Mouse (Mus musculus): ENCODE measurements around the gene Polr2e. TPM values are rescaled to one million over a fixed set of nuclear protein-coding genes. Genes with fewer than 3 reads are reported as not detected.

Polr2e gene
- polyA plus RNA-seq, 1 experiment from 2014 or later = 212 TPM

- Histone ChIP-seq H3K4me2 (ENCODE audit: low read depth, low read length) (no peak overlapping the region), H3K9me3 (ENCODE audit: control insufficient read depth, low read length) (no peaks in the 10 kb centered on the region), H3K4me3 (ENCODE audit: low read length) (no peak overlapping the region), H3K27ac (ENCODE audit: low read length) (no peak overlapping the region), H3K36me3 (ENCODE audit: control insufficient read depth, insufficient read depth, low read length) (no peaks in the 10 kb centered on the region), H3K4me1 (ENCODE audit: control insufficient read depth, insufficient read depth, low read length) (peaks cover 27% of the 10 kb centered on the region), H3K9ac (ENCODE audit: low read depth, low read length) (no peak overlapping the region), H3K27me3 (replicated peaks; ENCODE audit: control insufficient read depth, insufficient read depth, low read length) (no peaks in the 10 kb centered on the region)
- ATAC-seq = no peak
- 75% methylated on average over 5 of the region's 5 CpGs for WGBS
Measured at GRCm38 (mm10) chr10:80023758-80024157, 15.8 kb downstream of the Polr2e start.

GRCm38 (mm10) chr10:80022806-80023205, 16.8 kb downstream of the Polr2e start:
- ATAC-seq = no peak
- H3K4me3 ChIP-seq (ENCODE audit: low read length) = no peak overlapping the region
- no peaks in the 10 kb centered on the region for H3K36me3 ChIP-seq (ENCODE audit: control insufficient read depth, insufficient read depth, low read length)
- no peak overlapping the region for H3K27ac ChIP-seq (ENCODE audit: low read length)
- H3K9me3 ChIP-seq (ENCODE audit: control insufficient read depth, low read length) = no peaks in the 10 kb centered on the region
- H3K4me1 ChIP-seq (ENCODE audit: control insufficient read depth, insufficient read depth, low read length) = peaks cover 26% of the 10 kb centered on the region
- no peaks in the 10 kb centered on the region for H3K27me3 ChIP-seq (replicated peaks; ENCODE audit: control insufficient read depth, insufficient read depth, low read length)
- WGBS = 97% methylated on average over 8 of the region's 8 CpGs
- no peak overlapping the region for H3K4me2 ChIP-seq (ENCODE audit: low read depth, low read length)
- H3K9ac ChIP-seq (ENCODE audit: low read depth, low read length) = no peak overlapping the region

GRCm38 (mm10) chr10:80022164-80022563, 17.4 kb downstream of the Polr2e start:
- 94% methylated on average over 12 of the region's 12 CpGs for WGBS

GRCm38 (mm10) chr10:80021320-80021641, 18.3 kb downstream of the Polr2e start:
- no peaks in the 10 kb centered on the region for H3K9me3 ChIP-seq (ENCODE audit: control insufficient read depth, low read length)
- 83% methylated on average over 13 of the region's 13 CpGs for WGBS
- no peak for ATAC-seq
- H3K36me3 ChIP-seq (ENCODE audit: control insufficient read depth, insufficient read depth, low read length) = no peaks in the 10 kb centered on the region
- H3K27ac ChIP-seq (ENCODE audit: low read length) = no peak overlapping the region
- H3K27me3 ChIP-seq (replicated peaks; ENCODE audit: control insufficient read depth, insufficient read depth, low read length) = no peaks in the 10 kb centered on the region
- H3K4me2 ChIP-seq (ENCODE audit: low read depth, low read length) = no peak overlapping the region
- no peak overlapping the region for H3K4me3 ChIP-seq (ENCODE audit: low read length)
- H3K9ac ChIP-seq (ENCODE audit: low read depth, low read length) = no peak overlapping the region
- H3K4me1 ChIP-seq (ENCODE audit: control insufficient read depth, insufficient read depth, low read length) = peaks cover 22% of the 10 kb centered on the region

More at GRCm38 (mm10) chr10:80022164-80022563, 17.4 kb downstream of the Polr2e start:
- no peak overlapping the region for H3K9ac ChIP-seq (ENCODE audit: low read depth, low read length)
- no peak overlapping the region for H3K4me2 ChIP-seq (ENCODE audit: low read depth, low read length)
- peaks cover 22% of the 10 kb centered on the region for H3K4me1 ChIP-seq (ENCODE audit: control insufficient read depth, insufficient read depth, low read length)
- no peak overlapping the region for H3K4me3 ChIP-seq (ENCODE audit: low read length)
- no peak overlapping the region for H3K27ac ChIP-seq (ENCODE audit: low read length)
- H3K36me3 ChIP-seq (ENCODE audit: control insufficient read depth, insufficient read depth, low read length) = no peaks in the 10 kb centered on the region
- no peaks in the 10 kb centered on the region for H3K9me3 ChIP-seq (ENCODE audit: control insufficient read depth, low read length)
- H3K27me3 ChIP-seq (replicated peaks; ENCODE audit: control insufficient read depth, insufficient read depth, low read length) = no peaks in the 10 kb centered on the region
- no peak for ATAC-seq

DNA sequence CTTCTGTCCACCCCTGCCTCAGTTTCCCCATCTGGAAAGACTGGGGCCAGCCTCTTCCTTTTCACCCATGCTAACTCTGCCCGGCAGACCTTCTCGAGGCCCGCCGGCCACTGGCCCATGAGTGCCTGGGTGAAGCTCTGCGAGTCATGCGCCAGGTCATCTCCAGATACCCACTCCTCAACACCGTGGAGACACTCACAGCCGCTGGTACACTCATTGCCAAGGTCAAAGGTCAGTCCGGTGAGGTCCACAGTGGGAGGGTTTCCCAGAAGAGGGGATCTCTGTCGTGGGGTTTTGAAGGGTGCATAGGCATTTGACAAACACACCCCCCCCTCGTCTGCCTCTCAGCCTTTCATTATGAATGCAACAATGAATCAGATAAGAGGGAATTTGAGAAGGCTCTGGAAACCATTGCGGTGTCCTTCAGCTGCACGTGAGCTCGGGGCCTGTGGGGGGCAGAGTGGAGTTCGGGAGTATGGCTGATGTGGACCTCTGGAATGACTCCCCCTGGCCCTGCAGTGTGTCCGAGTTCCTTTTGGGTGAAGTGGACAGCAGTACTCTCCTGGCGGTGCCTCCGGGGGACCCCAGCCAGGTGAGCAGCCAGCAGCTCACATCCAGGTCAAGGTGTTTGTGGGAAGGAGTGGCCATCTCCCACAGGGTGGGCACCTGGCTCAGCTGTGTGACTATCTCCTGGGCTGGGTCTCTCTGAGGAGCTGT, 18.8 kb downstream of the Polr2e start:
- H3K4me1 ChIP-seq (ENCODE audit: control insufficient read depth, insufficient read depth, low read length) = peaks cover 19% of the 10 kb centered on the region
- H3K9ac ChIP-seq (ENCODE audit: low read depth, low read length) = 0 out of 2 replicates have a peak overlapping the region, but pooled peaks have one; percentile 63
- H3K9me3 ChIP-seq (ENCODE audit: control insufficient read depth, low read length) = no peaks in the 10 kb centered on the region
- H3K4me3 ChIP-seq (ENCODE audit: low read length) = no peak overlapping the region
- no peaks in the 10 kb centered on the region for H3K36me3 ChIP-seq (ENCODE audit: control insufficient read depth, insufficient read depth, low read length)
- no peak for ATAC-seq
- H3K27ac ChIP-seq (ENCODE audit: low read length) = no peak overlapping the region
- no peak overlapping the region for H3K4me2 ChIP-seq (ENCODE audit: low read depth, low read length)
- no peaks in the 10 kb centered on the region for H3K27me3 ChIP-seq (replicated peaks; ENCODE audit: control insufficient read depth, insufficient read depth, low read length)
- whole genome bisulfite sequencing = 81% methylated on average over 18 of the region's 18 CpGs

DNA sequence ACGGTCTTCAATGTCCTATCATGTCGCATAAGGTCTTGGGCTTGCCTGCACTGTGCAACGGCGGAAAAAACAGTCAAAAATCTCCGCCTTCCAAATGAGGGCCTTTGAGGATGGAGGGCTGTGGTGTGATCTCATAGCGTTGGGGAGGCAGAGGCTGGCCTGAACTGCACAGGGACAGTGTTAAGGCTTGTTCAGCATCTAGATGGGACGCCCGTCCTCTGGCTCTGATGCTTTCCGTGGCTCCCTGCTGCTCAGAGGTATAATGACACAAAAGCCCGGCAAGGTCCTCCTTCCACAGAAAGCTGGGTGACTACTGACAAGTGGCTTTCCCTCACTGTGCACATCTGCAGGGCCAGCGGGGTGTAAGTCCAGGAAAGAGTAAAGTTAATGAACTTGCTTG, 19.4 kb downstream of the Polr2e start:
- WGBS = 48% methylated on average over 11 of the region's 11 CpGs
- Histone ChIP-seq H3K9ac (ENCODE audit: low read depth, low read length) (peak overlapping the region; percentile 63), H3K4me1 (ENCODE audit: control insufficient read depth, insufficient read depth, low read length) (peaks cover 17% of the 10 kb centered on the region), H3K27me3 (replicated peaks; ENCODE audit: control insufficient read depth, insufficient read depth, low read length) (no peaks in the 10 kb centered on the region), H3K36me3 (ENCODE audit: control insufficient read depth, insufficient read depth, low read length) (no peaks in the 10 kb centered on the region), H3K27ac (ENCODE audit: low read length) (no peak overlapping the region), H3K4me3 (ENCODE audit: low read length) (peak overlapping the region; percentile 24), H3K9me3 (ENCODE audit: control insufficient read depth, low read length) (no peaks in the 10 kb centered on the region), H3K4me2 (ENCODE audit: low read depth, low read length) (peak overlapping the region; percentile 46)
- no peak for ATAC-seq

DNA sequence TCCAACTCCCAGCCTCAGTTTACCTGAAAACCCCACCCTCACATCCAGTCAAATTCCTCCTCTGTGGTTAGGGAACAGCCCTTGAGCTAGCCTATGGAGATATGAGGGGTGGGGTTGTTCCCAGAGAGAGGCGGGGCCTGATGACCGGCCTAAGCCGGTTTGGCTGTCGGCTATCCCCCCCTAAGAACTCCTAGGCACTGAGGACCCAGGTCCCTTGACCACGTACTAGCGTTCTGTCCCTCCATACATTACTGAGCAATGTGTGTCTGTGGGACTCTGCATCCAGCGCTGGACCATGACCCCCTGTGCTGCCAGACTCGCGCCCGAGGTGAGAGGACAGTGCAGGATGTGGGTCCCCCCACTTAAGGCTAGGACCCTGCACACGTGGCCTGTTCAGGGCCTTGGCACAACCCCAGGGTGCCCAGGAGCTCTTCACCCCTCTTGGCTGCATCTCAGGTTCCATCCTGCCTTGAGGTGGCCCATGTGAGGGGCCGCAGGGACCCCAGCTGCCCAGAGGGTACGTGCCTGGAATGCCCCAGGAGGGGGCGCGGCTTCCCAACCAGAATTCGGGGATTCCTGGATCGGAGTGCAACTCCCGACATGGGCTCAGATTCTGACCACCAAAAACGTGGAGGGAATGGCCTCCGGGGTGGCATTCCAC, 20.0 kb downstream of the Polr2e start:
- Histone ChIP-seq H3K4me3 (ENCODE audit: low read length) (peak overlapping the region; percentile 24), H3K27ac (ENCODE audit: low read length) (peak overlapping the region; percentile 54; the same call in 1 of the 2 replicates), H3K4me1 (ENCODE audit: control insufficient read depth, insufficient read depth, low read length) (peaks cover 17% of the 10 kb centered on the region), H3K9ac (ENCODE audit: low read depth, low read length) (peak overlapping the region; percentile 63), H3K27me3 (replicated peaks; ENCODE audit: control insufficient read depth, insufficient read depth, low read length) (no peaks in the 10 kb centered on the region; the same call in 1 of the 2 replicates), H3K4me2 (ENCODE audit: low read depth, low read length) (peak overlapping the region; percentile 46), H3K36me3 (ENCODE audit: control insufficient read depth, insufficient read depth, low read length) (no peaks in the 10 kb centered on the region), H3K9me3 (ENCODE audit: control insufficient read depth, low read length) (no peaks in the 10 kb centered on the region)
- ATAC-seq = peak; percentile 49
- 17% methylated on average over 20 of the region's 20 CpGs for WGBS

DNA sequence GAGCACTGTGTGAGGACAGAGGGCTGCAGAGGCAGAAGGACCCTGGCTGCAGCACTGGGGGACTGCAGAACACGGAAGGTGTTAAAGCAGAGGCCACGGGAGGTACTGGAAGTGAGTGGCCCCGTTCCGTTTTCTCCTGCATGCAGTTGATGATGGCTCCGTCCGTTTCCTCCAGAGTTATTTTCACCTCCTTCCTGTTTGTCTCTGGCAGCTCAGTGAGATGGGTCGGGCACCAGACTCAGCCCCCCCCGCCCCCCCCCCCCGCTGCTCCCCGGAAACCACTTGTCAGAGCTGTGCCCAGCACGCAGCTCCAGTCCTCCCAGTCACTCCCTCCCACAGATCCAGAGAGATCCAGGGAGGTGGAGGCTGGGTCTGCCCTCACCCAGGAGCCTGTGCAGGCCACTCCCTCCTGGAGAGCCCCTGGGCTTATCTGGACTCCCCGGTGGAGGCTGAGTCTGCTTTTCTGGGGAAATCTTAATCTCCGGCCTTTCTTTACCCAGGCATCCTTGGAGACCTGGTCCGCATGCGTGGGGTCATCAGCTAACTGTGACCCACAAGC, 20.8 kb downstream of the Polr2e start:
- WGBS = 8% methylated on average over 15 of the region's 15 CpGs
- no peaks in the 10 kb centered on the region for H3K36me3 ChIP-seq (ENCODE audit: control insufficient read depth, insufficient read depth, low read length)
- H3K4me3 ChIP-seq (ENCODE audit: low read length) = peak overlapping the region; percentile 22; the same call in 1 of the 2 replicates
- peaks cover 7% of the 10 kb centered on the region for H3K27me3 ChIP-seq (replicated peaks; ENCODE audit: control insufficient read depth, insufficient read depth, low read length)
- H3K9me3 ChIP-seq (ENCODE audit: control insufficient read depth, low read length) = no peaks in the 10 kb centered on the region
- H3K4me2 ChIP-seq (ENCODE audit: low read depth, low read length) = peak overlapping the region; percentile 46
- H3K9ac ChIP-seq (ENCODE audit: low read depth, low read length) = peak overlapping the region; percentile 63
- H3K27ac ChIP-seq (ENCODE audit: low read length) = peak overlapping the region; percentile 54; the same call in 1 of the 2 replicates
- peak; percentile 76 for ATAC-seq
- peaks cover 20% of the 10 kb centered on the region for H3K4me1 ChIP-seq (ENCODE audit: control insufficient read depth, insufficient read depth, low read length)

DNA sequence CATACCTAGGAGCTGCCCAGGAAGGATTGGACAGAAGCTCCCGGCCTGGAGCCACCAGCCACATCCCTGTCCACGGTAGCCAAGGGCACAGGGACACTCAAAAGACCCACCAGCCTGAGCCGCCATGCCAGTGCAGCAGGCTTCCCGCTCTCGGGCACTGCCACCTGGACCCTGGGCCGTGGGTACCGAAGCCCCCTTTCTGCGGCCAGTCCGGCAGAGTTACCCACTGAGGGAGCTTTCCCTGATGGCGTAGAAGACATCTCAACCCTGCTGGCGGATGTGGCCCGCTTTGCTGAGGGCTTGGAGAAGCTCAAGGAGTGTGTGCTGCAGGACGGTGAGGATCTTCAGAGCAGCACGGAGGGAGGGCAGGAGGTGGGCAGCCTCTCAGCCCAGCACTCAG, 21.8 kb downstream of the Polr2e start:
- peaks cover 20% of the 10 kb centered on the region for H3K4me1 ChIP-seq (ENCODE audit: control insufficient read depth, insufficient read depth, low read length)
- peak overlapping the region; percentile 7; the same call in 1 of the 2 replicates for H3K4me3 ChIP-seq (ENCODE audit: low read length)
- no peak overlapping the region; the same call in 1 of the 2 replicates for H3K9ac ChIP-seq (ENCODE audit: low read depth, low read length)
- no peak overlapping the region for H3K27ac ChIP-seq (ENCODE audit: low read length)
- H3K9me3 ChIP-seq (ENCODE audit: control insufficient read depth, low read length) = no peaks in the 10 kb centered on the region
- 77% methylated on average over 14 of the region's 14 CpGs for WGBS
- no peaks in the 10 kb centered on the region for H3K36me3 ChIP-seq (ENCODE audit: control insufficient read depth, insufficient read depth, low read length)
- peaks cover 12% of the 10 kb centered on the region for H3K27me3 ChIP-seq (replicated peaks; ENCODE audit: control insufficient read depth, insufficient read depth, low read length)
- ATAC-seq = no peak
- H3K4me2 ChIP-seq (ENCODE audit: low read depth, low read length) = no peak overlapping the region
